Mouse (Mus musculus): Measurements from ENCODE around the gene Vsx2. TPM values are rescaled to one million over a fixed set of nuclear protein-coding genes. Genes with fewer than 3 reads are reported as not detected.

The Vsx2 gene
- total RNA-seq, 2 experiments from 2014 or later, result 0.16 to 0.22 TPM

DNA sequence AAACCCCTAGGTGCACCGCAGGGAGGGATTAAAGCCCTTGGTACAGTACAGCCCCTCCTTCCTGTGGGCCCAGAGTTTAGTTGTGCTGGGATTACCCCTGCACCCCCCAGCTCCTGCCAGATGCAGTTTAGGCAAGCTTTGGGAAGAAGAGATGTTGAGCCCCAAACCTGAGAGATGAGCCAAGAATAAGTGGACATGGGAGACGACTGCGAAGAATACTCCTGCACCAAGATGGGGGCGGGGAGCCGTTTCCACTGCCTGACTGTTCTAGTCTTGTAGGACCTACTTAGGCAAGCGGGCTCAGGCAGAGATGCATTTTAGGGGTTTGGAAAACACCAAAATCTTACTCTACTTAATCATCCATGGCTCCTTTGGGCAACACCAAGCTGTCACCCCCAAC, 70.7 kb downstream of the Vsx2 start:
- intact Hi-C loops (cut with DNase I), result no loop called here
- no peak for DNase-seq (ENCODE audit: low spot score in 2 of 2)

GRCm38 (mm10) chr12:84640654-84641053, 71.1 kb downstream of the Vsx2 start, which contains the start of gene Vrtn:
Gene Vrtn, plus strand, starts transcription at chr12:84641019.
- DNase-seq (ENCODE audit: low spot score in 2 of 2), result no peak
- intact Hi-C loops (cut with DNase I), result no loop called here

Other genes with a start within 250 kb of the Vsx2 start
- 10 to 100 TPM; 25.1 to 29.4 TPM for gene Coq6, start 208.1 kb upstream of the Vsx2 start, total RNA-seq (2021)
- gene Fam161b, start 207.9 kb upstream of the Vsx2 start, total RNA-seq (2021), result 10 to 100 TPM; 11.7 to 13.2 TPM
- 10 to 100 TPM; 24.0 to 25.4 TPM for gene Entpd5, start 160.7 kb upstream of the Vsx2 start, total RNA-seq (2021)
- gene Bbof1, start 160.7 kb upstream of the Vsx2 start, total RNA-seq (2021), result 1 to 10 TPM; 4.6 to 9.0 TPM
- 10 to 100 TPM; 11.4 to 13.3 TPM for gene Rnf113a2, start 152.6 kb upstream of the Vsx2 start, total RNA-seq (2021)
- gene Aldh6a1, start 118.8 kb upstream of the Vsx2 start, total RNA-seq (2021), result 10 to 100 TPM; 44.3 to 49.7 TPM
- gene Lin52, start 118.3 kb upstream of the Vsx2 start, total RNA-seq (2021), result 10 to 100 TPM; 21.3 to 24.6 TPM
- gene Abcd4, start 47.7 kb downstream of the Vsx2 start, total RNA-seq (2021), result 10 to 100 TPM; 10.5 to 13.1 TPM
- under 1 TPM in 1 of 2 experiments, not detected in 1; 0.47 TPM for gene Vrtn, start 71.3 kb downstream of the Vsx2 start, total RNA-seq (2021)
- gene Syndig1l, start 129.1 kb downstream of the Vsx2 start, total RNA-seq (2021), result 10 to 100 TPM; 23.0 to 27.6 TPM
- gene Npc2, start 203.4 kb downstream of the Vsx2 start, total RNA-seq (2021), result 10 to 100 TPM; 28.4 to 28.8 TPM
- 10 to 100 TPM; 52.5 to 58.6 TPM for gene Isca2, start 203.5 kb downstream of the Vsx2 start, total RNA-seq (2021)